Mouse (Mus musculus) ES-E14 (cell line): ENCODE results near the gene Abhd2. TPM values are rescaled to one million over a fixed set of nuclear protein-coding genes. Genes with fewer than 3 reads are reported as not detected.

ENCODE experiments used
- DNase-seq: peaks from one replicate; pipeline ENCODE4 v3.0.0-alpha.2; 2013; ENCODE audit warnings: low read depth, low spot score
- H3K27ac ChIP-seq: 2 replicates; pipeline ENCODE4 v1.5.1; 2012; ENCODE audit warnings: low read depth, mild to moderate bottlenecking, low read length, moderate library complexity, mixed read lengths; ENCODE audit not compliant: poor library complexity, insufficient read depth, severe bottlenecking
- H3K36me3 ChIP-seq: 2 replicates; pipeline ENCODE4 v1.6.1; 2012; ENCODE audit warnings: mild to moderate bottlenecking, low read length, moderate library complexity, mixed read lengths; ENCODE audit not compliant: control insufficient read depth, poor library complexity, insufficient read depth, severe bottlenecking
- H3K4me1 ChIP-seq, 2 experiments: fragments of 150-350 bp in 1 of 2; sonication (generic) in 1 of 2; 2 replicates each; pipeline ENCODE4 v1.6.1; 2012; ENCODE audit warnings: low read length in 2 of 2, mild to moderate bottlenecking in 1 of 2, mixed read lengths in 1 of 2; ENCODE audit not compliant: control insufficient read depth in 2 of 2, insufficient read depth in 2 of 2, poor library complexity in 1 of 2
- H3K4me3 ChIP-seq, 2 experiments: fragments of 150-350 bp in 1 of 2; sonication (generic) in 1 of 2; 2 replicates each; pipeline ENCODE4 v1.5.1; 2012; ENCODE audit warnings: low read length in 2 of 2, low read depth in 1 of 2, mild to moderate bottlenecking in 1 of 2, mixed read lengths in 1 of 2; ENCODE audit not compliant: insufficient read depth in 1 of 2, poor library complexity in 1 of 2, severe bottlenecking in 1 of 2
- H3K9ac ChIP-seq: 2 replicates; pipeline ENCODE4 v1.6.1; 2012; ENCODE audit warnings: low read depth, mild to moderate bottlenecking, low read length, mixed read lengths; ENCODE audit not compliant: poor library complexity, insufficient read depth, severe bottlenecking
- H3K9me3 ChIP-seq: fragments of 150-350 bp; sonication (generic); 2 replicates; pipeline ENCODE4 v1.6.1; 2012; ENCODE audit warnings: low read depth, mild to moderate bottlenecking, low read length; ENCODE audit not compliant: control insufficient read depth, insufficient read depth
- CHD2 ChIP-seq: IDR thresholded peaks from 2 replicates; pipeline ENCODE4 v1.6.1; 2014; ENCODE audit warnings: mild to moderate bottlenecking, low read depth, low read length, inconsistent platforms
- HCFC1 ChIP-seq: IDR thresholded peaks from 2 replicates; pipeline ENCODE4 v1.6.1; 2012; ENCODE audit warnings: low read length, inconsistent platforms, borderline replicate concordance; ENCODE audit not compliant: insufficient read depth
- MAFK ChIP-seq: IDR thresholded peaks from 2 replicates; pipeline ENCODE4 v1.6.1; 2014; ENCODE audit warnings: mild to moderate bottlenecking, low read depth, low read length, inconsistent platforms; ENCODE audit not compliant: insufficient read depth
- ZC3H11A ChIP-seq: IDR thresholded peaks from 2 replicates; pipeline ENCODE4 v1.6.1; 2012; ENCODE audit warnings: low read depth, mild to moderate bottlenecking, inconsistent platforms, low read length, borderline replicate concordance
- ZNF384 ChIP-seq: IDR thresholded peaks from 2 replicates; pipeline ENCODE4 v1.6.1; 2012; ENCODE audit warnings: low read depth, low read length, inconsistent platforms
- in situ Hi-C, 2 experiments: fragments of 600-800 bp; cut with MboI; formaldehyde crosslinking; loops; one replicate each; pipeline ENCODE4 v1.15.1; 2025; ENCODE audit warnings: low sequenced_read_pairs in 2 of 2, inconsistent platforms in 1 of 2; ENCODE audit not compliant: unreplicated experiment in 2 of 2
- total RNA-seq: library from RNA; depleted of rRNA; stranded (reverse); fragments of 300-350 nt; gene quantifications from 2 replicates; pipeline ENCODE4 v1.2.3, GENCODE M21; 2012; rRNA removed

Gene Abhd2
- total RNA-seq: 58.9 and 61.9 TPM in 2 replicates

- H3K9me3 ChIP-seq: no peaks in the 10 kb centered on the region
- no peaks in the 10 kb centered on the region for H3K36me3 ChIP-seq
- DNase-seq: peak; percentile 98
- peak within 1 kb of the TSS; percentile 70 to 82 for H3K4me3 ChIP-seq
- TF ChIP-seq HCFC1 (0 out of 2 replicates have a peak, but pooled peaks have one; percentile 33), CHD2 (peak; percentile 99), MAFK (no peak), ZC3H11A (no peak)
- peaks cover 12 to 29% of the 10 kb centered on the region in 2 experiments; a peak in 3 of 4 replicates for H3K4me1 ChIP-seq
- no peak within 1 kb of the TSS; the same call in 1 of the 2 replicates for H3K27ac ChIP-seq
- peak within 1 kb of the TSS; percentile 78 for H3K9ac ChIP-seq
- in situ Hi-C loops: no loop called here
Observed at GRCm38 (mm10) chr7:79272789-79273718, at the start of gene Abhd2. Gene Abhd2, plus strand, starts transcription at chr7:79273199.

GRCm38 (mm10) chr7:79225477-79225876 is 47.5 kb upstream of the Abhd2 start:
- H3K9ac ChIP-seq: no peak overlapping the region
- in situ Hi-C loops: loop anchor here in 1 of 2 experiments (5.0 to 25.0 kb wide), 2 partner anchors 88 to 313 kb away; partner anchors contain the start of gene Isg20
- no peak for DNase-seq
- H3K9me3 ChIP-seq: no peaks in the 10 kb centered on the region
- H3K36me3 ChIP-seq: no peaks in the 10 kb centered on the region
- TF ChIP-seq MAFK (no peak), CHD2 (no peak), ZC3H11A (no peak), ZNF384 (no peak)
- no peak overlapping the region for H3K4me3 ChIP-seq
- peaks cover 11 to 13% of the 10 kb centered on the region in 2 experiments; a peak in 3 of 4 replicates for H3K4me1 ChIP-seq
- H3K27ac ChIP-seq: no peak overlapping the region

GRCm38 (mm10) chr7:79226172-79226571 is 46.8 kb upstream of the Abhd2 start:
- Histone ChIP-seq H3K36me3 (no peaks in the 10 kb centered on the region), H3K9me3 (no peaks in the 10 kb centered on the region), H3K27ac (no peak overlapping the region), H3K9ac (no peak overlapping the region), H3K4me1 (peaks cover 10 to 13% of the 10 kb centered on the region in 2 experiments; a peak in 3 of 4 replicates), H3K4me3 (no peak overlapping the region)
- in situ Hi-C loops: loop anchor here in 1 of 2 experiments (5.0 to 25.0 kb wide), 2 partner anchors 89 to 314 kb away; partner anchors contain the start of gene Isg20
- no peak for TF ChIP-seq ZC3H11A
- no peak for TF ChIP-seq CHD2
- no peak for TF ChIP-seq ZNF384
- no peak for TF ChIP-seq HCFC1
- no peak for TF ChIP-seq MAFK
- DNase-seq: no peak

- Histone ChIP-seq H3K27ac (peak overlapping the region; percentile 45; the same call in 1 of the 2 replicates), H3K36me3 (no peaks in the 10 kb centered on the region), H3K9ac (peak overlapping the region; percentile 40; the same call in 1 of the 2 replicates), H3K4me1 (peaks cover 9 to 13% of the 10 kb centered on the region in 2 experiments; a peak in 3 of 4 replicates), H3K4me3 (no peak overlapping the region), H3K9me3 (no peaks in the 10 kb centered on the region)
- TF ChIP-seq CHD2: no peak
- no peak for TF ChIP-seq HCFC1
- no peak for TF ChIP-seq ZNF384
- TF ChIP-seq ZC3H11A: no peak
- no peak for TF ChIP-seq MAFK
- in situ Hi-C loops: loop anchor here in 1 of 2 experiments (5.0 to 25.0 kb wide), 2 partner anchors 90 to 315 kb away; partner anchors contain the start of gene Isg20
- no peak for DNase-seq
Observed at GRCm38 (mm10) chr7:79226834-79227486, 46.0 kb upstream of the Abhd2 start.
